Mouse (Mus musculus): ENCODE measurements around the gene Tubb4b. TPM values are rescaled to one million over a fixed set of nuclear protein-coding genes. Genes with fewer than 3 reads are reported as not detected.

Tubb4b gene
- polyA plus RNA-seq, 1 experiment from 2014 or later = 576 TPM

DNA sequence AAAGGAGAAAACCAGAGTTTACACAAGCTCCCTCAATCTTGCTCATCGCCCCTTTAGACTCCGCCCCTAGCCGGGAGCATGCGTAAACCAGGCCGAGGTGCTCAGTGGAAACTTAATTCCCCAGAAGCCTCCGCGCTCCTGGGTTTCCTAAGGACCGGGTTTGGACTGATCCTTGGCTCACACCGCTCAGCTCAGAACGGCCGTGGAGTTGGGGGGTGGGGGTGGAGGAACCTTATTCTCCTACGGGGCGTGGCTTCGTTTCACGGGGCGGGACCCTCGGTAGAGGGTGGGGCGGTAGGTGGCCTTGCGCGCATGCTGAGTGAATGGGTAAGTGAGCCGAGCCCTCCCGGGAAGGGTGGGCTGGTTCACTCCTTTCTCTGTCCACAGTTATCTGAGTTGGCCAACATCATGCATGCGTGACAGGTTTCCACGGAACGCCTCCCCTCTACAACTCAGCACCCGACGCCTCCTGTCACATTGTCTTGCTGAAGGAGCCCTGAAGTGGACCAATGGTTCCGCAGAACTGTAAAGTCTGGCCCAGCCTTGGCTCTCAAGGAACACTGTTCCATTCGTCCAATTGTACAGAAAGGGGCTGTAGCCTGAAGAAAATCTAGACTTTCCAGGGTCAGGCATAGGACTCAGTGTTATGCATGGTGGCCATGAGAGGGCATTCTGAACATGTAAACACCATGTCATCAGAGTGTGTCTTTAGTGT lies 16.4 kb upstream of the Tubb4b start:
- ATAC-seq (replicated peaks; ENCODE audit: low FRiP score, low TSS enrichment, low read depth) = peak; percentile 77
- Histone ChIP-seq H3K27ac (ENCODE audit: low read depth) (no peak overlapping the region), H3K4me1 (replicated peaks; ENCODE audit: control insufficient read depth, insufficient read depth, low read length) (peaks cover 6% of the 10 kb centered on the region; the same call in 1 of the 2 replicates), H3K4me3 (ENCODE audit: low read depth, low read length) (peak overlapping the region; percentile 48), H3K4me2 (ENCODE audit: low read length) (peak overlapping the region; percentile 94), H3K27me3 (replicated peaks; ENCODE audit: control insufficient read depth, insufficient read depth, low read length) (peaks cover 22% of the 10 kb centered on the region), H3K9me3 (ENCODE audit: control insufficient read depth, low read length) (no peaks in the 10 kb centered on the region), H3K36me3 (ENCODE audit: control insufficient read depth, insufficient read depth, low read length) (0 out of 2 replicates have a peak, but pooled peaks cover 5% of the 10 kb centered on the region), H3K9ac (ENCODE audit: low read length) (0 out of 2 replicates have a peak overlapping the region, but pooled peaks have one; percentile 6)
- whole genome bisulfite sequencing = 1% methylated on average over 29 of the region's 29 CpGs
- DNase-seq (ENCODE audit: low spot score) = peak; percentile 83

DNA sequence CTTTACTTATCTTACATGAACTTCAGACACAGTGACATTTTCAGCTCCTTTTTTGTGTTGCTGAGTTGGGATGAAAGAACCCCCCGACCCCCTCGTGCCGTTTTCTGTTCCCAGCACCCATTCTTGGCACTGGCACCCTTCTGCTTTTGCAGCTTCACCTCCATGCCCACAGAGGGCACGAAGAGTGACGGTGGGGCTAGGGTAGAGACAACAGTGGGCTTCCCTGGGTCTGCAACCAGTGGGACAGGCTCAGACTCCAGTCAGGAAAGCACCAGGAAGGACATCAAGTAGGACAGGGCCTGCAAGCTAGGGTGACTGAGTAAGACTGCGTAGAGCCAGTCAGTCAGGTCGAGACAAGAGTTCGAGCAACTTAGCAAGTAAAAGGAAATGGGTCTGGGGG lies 15.8 kb upstream of the Tubb4b start:
- H3K9ac ChIP-seq (ENCODE audit: low read length) = 0 out of 2 replicates have a peak overlapping the region, but pooled peaks have one; percentile 6
- peak overlapping the region; percentile 94 for H3K4me2 ChIP-seq (ENCODE audit: low read length)
- DNase-seq (ENCODE audit: low spot score) = no peak
- H3K4me1 ChIP-seq (replicated peaks; ENCODE audit: control insufficient read depth, insufficient read depth, low read length) = peaks cover 6% of the 10 kb centered on the region; the same call in 1 of the 2 replicates
- H3K36me3 ChIP-seq (ENCODE audit: control insufficient read depth, insufficient read depth, low read length) = 0 out of 2 replicates have a peak, but pooled peaks cover 1% of the 10 kb centered on the region
- WGBS = 48% methylated on average over 8 of the region's 8 CpGs
- peak; percentile 7; the same call in 1 of the 2 replicates for ATAC-seq (replicated peaks; ENCODE audit: low FRiP score, low TSS enrichment, low read depth)
- no peaks in the 10 kb centered on the region for H3K9me3 ChIP-seq (ENCODE audit: control insufficient read depth, low read length)
- peak overlapping the region; percentile 48 for H3K4me3 ChIP-seq (ENCODE audit: low read depth, low read length)
- H3K27me3 ChIP-seq (replicated peaks; ENCODE audit: control insufficient read depth, insufficient read depth, low read length) = peaks cover 22% of the 10 kb centered on the region
- H3K27ac ChIP-seq (ENCODE audit: low read depth) = no peak overlapping the region

DNA sequence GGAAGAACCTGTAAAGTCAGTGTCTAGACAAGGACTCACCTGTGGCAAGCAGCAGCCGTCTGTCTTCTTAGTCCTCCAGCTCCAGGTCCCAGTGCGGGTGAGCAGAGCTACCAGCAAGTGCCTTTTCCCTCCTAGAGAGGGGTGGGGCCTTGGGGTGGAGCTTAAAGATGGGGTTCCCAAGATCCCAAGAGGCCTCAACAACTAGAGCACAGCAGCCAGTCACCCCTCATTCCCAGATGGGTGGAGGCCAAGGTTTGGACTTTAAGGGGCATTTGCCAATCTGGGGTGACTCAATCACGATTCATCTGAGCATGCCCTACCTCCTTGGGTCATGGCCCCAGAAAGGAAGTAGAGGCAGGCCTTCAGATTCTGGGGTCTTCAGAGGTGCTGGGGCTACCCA lies 15.3 kb upstream of the Tubb4b start:
- 89% methylated on average over 3 of the region's 3 CpGs for WGBS
- Histone ChIP-seq H3K27me3 (replicated peaks; ENCODE audit: control insufficient read depth, insufficient read depth, low read length) (peaks cover 22% of the 10 kb centered on the region), H3K4me1 (replicated peaks; ENCODE audit: control insufficient read depth, insufficient read depth, low read length) (peaks cover 6% of the 10 kb centered on the region; the same call in 1 of the 2 replicates), H3K4me3 (ENCODE audit: low read depth, low read length) (no peak overlapping the region), H3K9ac (ENCODE audit: low read length) (no peak overlapping the region), H3K27ac (ENCODE audit: low read depth) (no peak overlapping the region), H3K9me3 (ENCODE audit: control insufficient read depth, low read length) (no peaks in the 10 kb centered on the region), H3K36me3 (ENCODE audit: control insufficient read depth, insufficient read depth, low read length) (no peaks in the 10 kb centered on the region), H3K4me2 (ENCODE audit: low read length) (no peak overlapping the region)
- ATAC-seq (replicated peaks; ENCODE audit: low FRiP score, low TSS enrichment, low read depth) (no peak), DNase-seq (ENCODE audit: low spot score) (no peak)

DNA sequence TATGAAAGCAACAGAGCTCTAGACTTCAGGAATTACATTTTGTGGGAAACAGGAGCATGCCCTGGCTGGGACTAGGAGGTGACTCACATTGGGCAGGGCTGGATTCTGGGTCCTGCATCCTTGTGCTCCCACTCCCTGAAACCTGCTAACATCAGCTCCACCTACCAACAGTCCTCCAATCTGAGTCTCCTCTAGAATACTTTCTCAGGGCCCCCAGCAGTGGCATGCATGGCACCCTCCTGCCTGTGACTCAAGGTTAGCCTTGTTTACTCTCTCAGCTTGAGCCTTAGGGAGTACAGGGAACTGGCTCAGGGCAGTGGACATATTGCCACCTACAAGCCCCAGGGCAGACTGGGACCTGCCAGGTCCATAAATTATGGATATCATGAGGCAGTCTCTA lies 13.6 kb upstream of the Tubb4b start:
- no peak for ATAC-seq (replicated peaks; ENCODE audit: low FRiP score, low TSS enrichment, low read depth)

DNA sequence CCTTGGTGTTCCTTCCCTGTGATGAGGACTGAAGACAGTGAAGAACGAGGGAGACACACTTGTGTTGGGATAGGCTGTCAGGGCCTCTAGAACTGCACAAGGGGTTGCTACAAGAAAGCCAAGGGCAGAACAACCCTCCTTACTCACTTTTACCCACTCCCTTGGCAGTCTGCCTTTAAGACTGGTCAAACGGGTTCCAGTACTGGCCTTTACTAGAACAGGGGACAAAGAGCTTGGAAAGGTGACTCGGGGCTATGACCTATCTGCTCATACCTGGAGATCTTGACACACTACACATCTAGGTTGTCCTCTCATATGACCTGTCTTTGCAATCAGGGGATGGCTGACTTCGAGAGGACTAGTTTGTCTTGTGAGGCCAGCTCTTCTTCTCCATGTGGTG lies 13.0 kb upstream of the Tubb4b start:
- peaks cover 6% of the 10 kb centered on the region; the same call in 1 of the 2 replicates for H3K4me1 ChIP-seq (replicated peaks; ENCODE audit: control insufficient read depth, insufficient read depth, low read length)
- no peak for DNase-seq (ENCODE audit: low spot score)
- no peak overlapping the region for H3K4me2 ChIP-seq (ENCODE audit: low read length)
- no peaks in the 10 kb centered on the region for H3K9me3 ChIP-seq (ENCODE audit: control insufficient read depth, low read length)
- no peak overlapping the region for H3K9ac ChIP-seq (ENCODE audit: low read length)
- ATAC-seq (replicated peaks; ENCODE audit: low FRiP score, low TSS enrichment, low read depth) = no peak
- no peak overlapping the region for H3K27ac ChIP-seq (ENCODE audit: low read depth)
- 56% methylated on average over 4 of the region's 4 CpGs for WGBS
- no peak overlapping the region for H3K4me3 ChIP-seq (ENCODE audit: low read depth, low read length)
- peaks cover 16% of the 10 kb centered on the region for H3K27me3 ChIP-seq (replicated peaks; ENCODE audit: control insufficient read depth, insufficient read depth, low read length)
- no peaks in the 10 kb centered on the region for H3K36me3 ChIP-seq (ENCODE audit: control insufficient read depth, insufficient read depth, low read length)

More for the DNA sequence above, 13.6 kb upstream of the Tubb4b start:
- H3K27me3 ChIP-seq (replicated peaks; ENCODE audit: control insufficient read depth, insufficient read depth, low read length) = peaks cover 21% of the 10 kb centered on the region
- H3K9me3 ChIP-seq (ENCODE audit: control insufficient read depth, low read length) = no peaks in the 10 kb centered on the region
- H3K36me3 ChIP-seq (ENCODE audit: control insufficient read depth, insufficient read depth, low read length) = no peaks in the 10 kb centered on the region
- DNase-seq (ENCODE audit: low spot score) = no peak
- no peak overlapping the region for H3K9ac ChIP-seq (ENCODE audit: low read length)
- H3K4me2 ChIP-seq (ENCODE audit: low read length) = no peak overlapping the region
- no peak overlapping the region for H3K27ac ChIP-seq (ENCODE audit: low read depth)
- no peak overlapping the region for H3K4me3 ChIP-seq (ENCODE audit: low read depth, low read length)
- H3K4me1 ChIP-seq (replicated peaks; ENCODE audit: control insufficient read depth, insufficient read depth, low read length) = peaks cover 6% of the 10 kb centered on the region; the same call in 1 of the 2 replicates

DNA sequence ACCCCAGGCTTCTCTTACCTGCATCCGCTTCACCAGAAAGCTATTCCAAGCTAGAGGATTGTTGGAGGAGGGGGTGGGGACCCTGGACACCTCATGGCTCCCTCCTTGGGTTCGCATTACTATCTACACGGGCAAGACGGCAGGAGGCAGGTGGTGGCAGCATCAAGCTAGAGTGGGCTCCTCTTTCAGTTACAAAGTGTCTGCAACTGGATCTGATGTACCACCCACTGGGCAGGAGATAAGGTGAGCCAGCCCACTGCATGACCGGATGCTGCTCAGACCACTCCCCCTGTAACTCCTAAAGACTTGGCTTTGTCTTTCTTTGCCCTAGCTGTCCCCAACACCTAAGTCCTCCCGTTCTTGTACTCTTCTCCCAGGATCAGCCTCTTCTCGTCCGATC lies 12.1 kb upstream of the Tubb4b start, which contains the start of gene Rnf224:
TSS of gene Rnf224 (minus strand) at position 174 of the 400 bp plus-strand sequence.
- H3K27me3 ChIP-seq (replicated peaks; ENCODE audit: control insufficient read depth, insufficient read depth, low read length) = peaks cover 7% of the 10 kb centered on the region
- no peak for ATAC-seq (replicated peaks; ENCODE audit: low FRiP score, low TSS enrichment, low read depth)
- H3K36me3 ChIP-seq (ENCODE audit: control insufficient read depth, insufficient read depth, low read length) = no peaks in the 10 kb centered on the region
- H3K9me3 ChIP-seq (ENCODE audit: control insufficient read depth, low read length) = no peaks in the 10 kb centered on the region
- no peak for DNase-seq (ENCODE audit: low spot score)
- peaks cover 6% of the 10 kb centered on the region; the same call in 1 of the 2 replicates for H3K4me1 ChIP-seq (replicated peaks; ENCODE audit: control insufficient read depth, insufficient read depth, low read length)
- no peak within 1 kb of the TSS for H3K9ac ChIP-seq (ENCODE audit: low read length)
- 31% methylated on average over 8 of the region's 8 CpGs for WGBS
- H3K4me2 ChIP-seq (ENCODE audit: low read length) = no peak within 1 kb of the TSS
- H3K4me3 ChIP-seq (ENCODE audit: low read depth, low read length) = no peak within 1 kb of the TSS
- H3K27ac ChIP-seq (ENCODE audit: low read depth) = no peak within 1 kb of the TSS

DNA sequence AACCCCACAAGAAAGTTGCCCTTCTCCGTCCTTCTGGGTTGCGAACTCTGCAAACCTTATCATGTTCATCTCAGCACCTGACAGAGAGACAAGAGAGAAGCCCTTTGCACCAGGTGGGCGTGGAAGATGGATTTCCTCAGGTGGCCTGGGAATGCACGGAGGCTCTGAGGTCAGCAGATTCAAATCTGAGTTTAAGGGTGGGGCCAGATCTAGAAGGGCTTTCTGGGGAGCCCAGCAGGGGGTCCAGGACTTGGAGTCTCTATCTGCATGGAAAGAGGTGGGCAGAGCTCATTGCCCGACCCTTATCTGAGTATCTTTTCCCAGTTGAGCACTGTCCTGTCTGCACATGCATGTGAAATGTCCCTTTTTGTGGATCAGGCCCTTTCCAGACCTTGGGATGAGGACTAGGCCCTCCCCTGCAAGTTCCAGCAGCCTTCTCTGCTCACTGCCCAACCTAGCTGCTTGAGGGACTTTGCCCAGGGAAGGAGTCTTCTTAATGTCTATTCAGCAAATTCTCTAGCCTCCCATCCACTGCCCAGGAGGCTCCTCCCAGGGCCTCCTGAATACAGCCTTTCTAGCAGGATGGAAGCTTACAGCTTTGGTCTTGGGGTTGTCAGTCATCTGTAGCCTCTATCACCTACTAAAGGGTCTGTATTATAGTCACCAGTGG lies 10.2 kb upstream of the Tubb4b start:
- Histone ChIP-seq H3K27me3 (replicated peaks; ENCODE audit: control insufficient read depth, insufficient read depth, low read length) (no peaks in the 10 kb centered on the region), H3K4me2 (ENCODE audit: low read length) (no peak overlapping the region), H3K4me3 (ENCODE audit: low read depth, low read length) (no peak overlapping the region), H3K9me3 (ENCODE audit: control insufficient read depth, low read length) (no peaks in the 10 kb centered on the region), H3K9ac (ENCODE audit: low read length) (no peak overlapping the region), H3K4me1 (replicated peaks; ENCODE audit: control insufficient read depth, insufficient read depth, low read length) (no peaks in the 10 kb centered on the region), H3K27ac (ENCODE audit: low read depth) (no peak overlapping the region), H3K36me3 (ENCODE audit: control insufficient read depth, insufficient read depth, low read length) (no peaks in the 10 kb centered on the region)
- WGBS = 57% methylated on average over 5 of the region's 5 CpGs
- ATAC-seq (replicated peaks; ENCODE audit: low FRiP score, low TSS enrichment, low read depth) (no peak), DNase-seq (ENCODE audit: low spot score) (no peak)

DNA sequence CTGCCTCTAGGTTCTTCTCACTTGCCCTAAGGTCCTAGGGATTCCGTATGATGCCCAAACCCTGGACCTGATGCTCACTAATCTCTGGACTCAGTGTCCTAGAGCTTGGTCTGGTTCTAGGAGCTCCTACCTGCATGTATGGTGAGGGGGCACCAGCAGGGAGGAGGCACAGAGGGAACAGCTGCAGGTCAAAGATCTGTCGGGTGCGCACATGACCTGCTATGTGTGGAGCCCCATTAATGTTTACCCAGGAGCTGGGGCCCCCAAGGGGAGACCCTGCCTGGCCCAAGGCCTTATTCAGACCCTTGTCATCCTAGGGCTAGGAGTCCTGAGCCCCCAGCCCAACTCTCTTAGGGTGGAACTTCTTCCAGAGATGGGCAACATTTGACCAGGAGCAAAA lies 9.5 kb upstream of the Tubb4b start, which contains the start of gene Slc34a3:
TSS of gene Slc34a3 (minus strand) at position 315 of the 400 bp plus-strand sequence.
- H3K36me3 ChIP-seq (ENCODE audit: control insufficient read depth, insufficient read depth, low read length) = no peaks in the 10 kb centered on the region
- H3K4me2 ChIP-seq (ENCODE audit: low read length) = no peak within 1 kb of the TSS
- H3K4me3 ChIP-seq (ENCODE audit: low read depth, low read length) = no peak within 1 kb of the TSS
- no peak within 1 kb of the TSS for H3K9ac ChIP-seq (ENCODE audit: low read length)
- no peaks in the 10 kb centered on the region for H3K27me3 ChIP-seq (replicated peaks; ENCODE audit: control insufficient read depth, insufficient read depth, low read length)
- H3K27ac ChIP-seq (ENCODE audit: low read depth) = no peak within 1 kb of the TSS
- H3K9me3 ChIP-seq (ENCODE audit: control insufficient read depth, low read length) = no peaks in the 10 kb centered on the region
- ATAC-seq (replicated peaks; ENCODE audit: low FRiP score, low TSS enrichment, low read depth) (no peak; the same call in 1 of the 2 replicates), DNase-seq (ENCODE audit: low spot score) (no peak)
- 65% methylated on average over 3 of the region's 3 CpGs for WGBS
- H3K4me1 ChIP-seq (replicated peaks; ENCODE audit: control insufficient read depth, insufficient read depth, low read length) = no peaks in the 10 kb centered on the region

Measured in intestine, embryonic 14.5 days (tissue).